Mouse (Mus musculus) midbrain, embryonic 11.5 days (tissue): ENCODE data around the gene Pvr. TPM values are rescaled to one million over a fixed set of nuclear protein-coding genes. Genes with fewer than 3 reads are reported as not detected.
A peak's percentile ranks its signal among the peaks of the same experiment; 100 is the strongest.
"Not testable (repeated sequence)": the region's sequence is repeated elsewhere in the genome, so short reads cannot be mapped to it uniquely, and the experiment has no call there.

Experiments used
- ATAC-seq: fragments of 200-750 bp; cut with Nextera tagmentation; 2 replicates; pipeline ENCODE4 v1.8.0; 2017; ENCODE audit warnings: moderate TSS enrichment, moderate library complexity; ENCODE audit not compliant: low FRiP score
- DNase-seq: peaks from one replicate; pipeline ENCODE4 v3.0.0; 2015; ENCODE audit warnings: low spot score; ENCODE audit errors: missing footprints
- H3K27ac ChIP-seq: fragments of 300-500 bp; sonication (generic); 2 replicates; pipeline ENCODE4 v1.5.1; 2014; ENCODE audit warnings: low read depth, low read length
- H3K27me3 ChIP-seq: fragments of 300-500 bp; sonication (generic); 2 replicates; pipeline ENCODE4 v1.6.1; 2014; ENCODE audit warnings: mild to moderate bottlenecking, low read length, moderate library complexity, mixed read lengths; ENCODE audit not compliant: control insufficient read depth, insufficient read depth
- H3K36me3 ChIP-seq: fragments of 300-500 bp; sonication (generic); 2 replicates; pipeline ENCODE4 v1.6.1; 2014; ENCODE audit warnings: mild to moderate bottlenecking, low read length, moderate library complexity, mixed read lengths; ENCODE audit not compliant: control insufficient read depth, insufficient read depth
- H3K4me1 ChIP-seq: fragments of 300-500 bp; sonication (generic); 2 replicates; pipeline ENCODE4 v1.6.1; 2014; ENCODE audit warnings: low read length; ENCODE audit not compliant: control insufficient read depth, insufficient read depth
- H3K4me2 ChIP-seq: fragments of 300-500 bp; sonication (generic); 2 replicates; pipeline ENCODE4 v1.6.1; 2014; ENCODE audit warnings: mild to moderate bottlenecking, moderate library complexity
- H3K4me3 ChIP-seq: fragments of 300-500 bp; sonication (generic); 2 replicates; pipeline ENCODE4 v1.5.1; 2014; ENCODE audit warnings: low read depth, low read length
- H3K9ac ChIP-seq: fragments of 300-500 bp; sonication (generic); 2 replicates; pipeline ENCODE4 v1.6.1; 2014; ENCODE audit warnings: low read length
- H3K9me3 ChIP-seq: fragments of 300-500 bp; sonication (generic); 2 replicates; pipeline ENCODE4 v1.6.1; 2016; ENCODE audit warnings: low read length; ENCODE audit not compliant: control insufficient read depth
- WGBS: fragments of 180-500 bp; shearing (Covaris S2); extraction: QIAGEN DNeasy Blood & Tissue Kit; methylation state at CpG from one replicate; pipeline ENCODE4 v1.1.7; 2014; 5-methylcytosine and 5-hydroxymethylcytosine counted together
- polyA plus RNA-seq: library from polyadenylated mRNA; unstranded; fragments of >200 nt; fragmentation: Nextera tagmentation; extraction: Ambion mirVana; gene quantifications from 2 replicates; pipeline ENCODE4 v1.2.1, GENCODE M21; 2014

Pvr gene
- polyA plus RNA-seq, 1 experiment from 2014 or later: 3.0 TPM

GRCm38 (mm10) chr7:19937229-19937821 lies 16.4 kb upstream of the Pvr start:
- no peak for ATAC-seq
- WGBS: 81% methylated on average over 11 of the region's 11 CpGs

DNA sequence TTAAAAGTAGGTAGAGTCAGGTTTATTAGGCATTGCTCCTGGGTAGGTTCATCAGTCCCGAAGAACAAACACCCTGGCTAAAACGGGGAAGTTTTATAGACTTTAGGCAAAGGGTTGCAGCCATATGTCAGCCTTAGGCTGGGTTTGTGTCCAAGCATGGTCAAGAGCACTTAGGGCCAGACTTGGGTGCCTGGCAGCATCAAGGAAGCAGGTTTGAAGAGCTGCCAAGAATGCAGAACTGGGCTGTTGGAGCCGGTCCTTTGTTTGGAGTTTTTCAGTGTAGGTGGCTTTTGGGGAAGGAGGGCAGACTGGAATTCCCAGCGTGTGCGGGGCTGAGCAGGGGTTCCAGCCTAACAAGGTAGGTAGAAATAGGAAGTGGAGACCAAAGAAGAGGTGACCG lies 15.0 kb upstream of the Pvr start:
- no peak overlapping the region for H3K4me3 ChIP-seq
- H3K9me3 ChIP-seq: no peaks in the 10 kb centered on the region
- DNase-seq (no peak), ATAC-seq (no peak)
- no peak overlapping the region for H3K27ac ChIP-seq
- H3K36me3 ChIP-seq: no peaks in the 10 kb centered on the region
- no peak overlapping the region for H3K9ac ChIP-seq
- no peaks in the 10 kb centered on the region for H3K4me1 ChIP-seq
- 84% methylated on average over 6 of the region's 6 CpGs for WGBS
- no peaks in the 10 kb centered on the region for H3K27me3 ChIP-seq
- H3K4me2 ChIP-seq: no peak overlapping the region

More at GRCm38 (mm10) chr7:19937229-19937821, 16.4 kb upstream of the Pvr start:
- no peak overlapping the region for H3K27ac ChIP-seq
- H3K36me3 ChIP-seq: no peaks in the 10 kb centered on the region
- no peaks in the 10 kb centered on the region for H3K9me3 ChIP-seq
- no peak overlapping the region for H3K9ac ChIP-seq
- DNase-seq: no peak
- no peak overlapping the region for H3K4me3 ChIP-seq
- H3K4me2 ChIP-seq: no peak overlapping the region
- H3K27me3 ChIP-seq: no peaks in the 10 kb centered on the region
- no peaks in the 10 kb centered on the region for H3K4me1 ChIP-seq

- Histone ChIP-seq H3K9ac (no peak overlapping the region), H3K4me1 (no peaks in the 10 kb centered on the region), H3K4me3 (no peak overlapping the region), H3K27ac (no peak overlapping the region), H3K4me2 (no peak overlapping the region), H3K27me3 (no peaks in the 10 kb centered on the region), H3K36me3 (no peaks in the 10 kb centered on the region), H3K9me3 (no peaks in the 10 kb centered on the region)
- ATAC-seq: no peak
- 83% methylated on average over 20 of the region's 20 CpGs for WGBS
- peak; percentile 81 for DNase-seq
Measured at GRCm38 (mm10) chr7:19935171-19935751, 14.3 kb upstream of the Pvr start.

DNA sequence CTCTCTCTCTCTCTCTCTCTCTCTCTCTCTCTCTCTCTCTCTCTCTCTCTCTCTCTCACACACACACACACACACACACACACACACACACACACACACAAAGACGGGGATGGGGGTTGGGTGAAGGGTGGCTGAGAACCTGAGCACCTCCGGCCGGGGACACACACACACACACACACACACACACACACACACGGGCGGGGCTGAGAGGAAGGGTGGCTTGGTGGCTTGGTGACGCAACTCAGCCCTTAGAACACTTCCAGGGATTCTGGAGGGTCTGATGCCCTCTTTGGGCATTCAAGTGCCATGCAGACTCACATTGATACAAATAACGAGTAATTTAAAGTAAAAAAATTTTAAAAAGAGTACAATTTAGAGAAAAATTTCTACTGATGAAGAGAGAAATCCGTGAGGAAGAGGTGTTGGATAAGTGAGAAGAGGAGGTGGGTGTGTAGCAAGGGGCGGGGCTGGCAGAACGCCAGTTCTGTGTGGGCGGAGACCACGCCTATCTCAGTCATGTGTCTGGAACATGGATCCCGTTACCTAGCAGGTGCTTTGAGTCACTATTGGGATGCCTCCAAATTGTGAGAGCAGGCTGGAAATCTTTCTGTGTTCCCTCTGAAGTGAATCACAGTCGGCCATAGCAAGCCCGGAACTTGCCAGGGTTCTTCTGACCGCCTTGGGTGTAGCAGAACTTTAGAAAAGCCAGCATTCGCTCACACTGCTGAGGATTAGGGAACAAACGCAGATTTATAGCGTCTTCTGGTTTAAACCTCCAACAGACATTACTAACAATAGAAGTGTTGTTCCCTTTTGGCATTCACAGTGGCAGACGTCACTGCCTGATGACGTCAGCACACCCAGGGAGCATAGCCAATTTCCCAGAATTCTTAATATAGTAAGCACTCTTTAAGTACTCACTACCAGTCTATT lies 12.2 kb upstream of the Pvr start:
- H3K36me3 ChIP-seq: no peaks in the 10 kb centered on the region
- H3K27me3 ChIP-seq: no peaks in the 10 kb centered on the region
- H3K9me3 ChIP-seq: no peaks in the 10 kb centered on the region
- 0 out of 2 replicates have a peak overlapping the region, but pooled peaks have one; percentile 2 for H3K4me3 ChIP-seq
- 30% methylated on average over 21 of the region's 21 CpGs for WGBS
- no peak for DNase-seq
- H3K9ac ChIP-seq: 0 out of 2 replicates have a peak overlapping the region, but pooled peaks have one; percentile 12
- no peak overlapping the region for H3K27ac ChIP-seq
- no peaks in the 10 kb centered on the region for H3K4me1 ChIP-seq
- peak overlapping the region; percentile 27 for H3K4me2 ChIP-seq
- peak; percentile 64; the same call in 1 of the 2 replicates for ATAC-seq

- Histone ChIP-seq H3K36me3 (no peaks in the 10 kb centered on the region), H3K27ac (no peak overlapping the region), H3K4me2 (no peak overlapping the region), H3K9me3 (no peaks in the 10 kb centered on the region), H3K4me3 (no peak overlapping the region), H3K4me1 (no peaks in the 10 kb centered on the region), H3K27me3 (no peaks in the 10 kb centered on the region), H3K9ac (no peak overlapping the region)
- ATAC-seq: 0 out of 2 replicates have a peak, but pooled peaks have one; percentile 49
- DNase-seq: no peak
- 32% methylated on average over 13 of the region's 13 CpGs for WGBS
Measured at GRCm38 (mm10) chr7:19932133-19932876, 11.3 kb upstream of the Pvr start.

DNA sequence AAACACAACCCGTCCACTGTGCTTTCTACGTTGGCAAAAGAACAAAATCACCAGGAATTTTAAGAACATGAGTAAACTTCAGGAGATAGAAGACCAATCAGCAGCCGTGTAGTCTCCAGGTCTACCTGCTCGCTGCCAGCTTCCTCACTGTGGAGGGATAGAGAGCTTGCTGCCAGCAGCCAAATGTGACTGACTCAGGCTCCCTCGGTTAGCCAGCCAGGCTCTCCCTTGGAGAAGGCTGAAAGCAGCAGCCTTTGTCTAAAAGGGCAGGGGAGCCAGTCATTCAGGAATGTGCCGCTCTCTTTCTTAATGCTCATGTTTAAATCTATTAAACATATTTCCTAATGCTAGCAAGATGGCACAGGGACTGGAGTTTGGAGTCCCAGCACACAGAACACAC lies 9.5 kb upstream of the Pvr start:
- H3K36me3 ChIP-seq, H3K4me2 ChIP-seq, H3K27ac ChIP-seq, H3K9me3 ChIP-seq, H3K27me3 ChIP-seq, H3K4me1 ChIP-seq, ATAC-seq, H3K9ac ChIP-seq, H3K4me3 ChIP-seq: not testable (repeated sequence)
- WGBS: 76% methylated on average over 6 of the region's 6 CpGs
- DNase-seq: peak; percentile 56

- no peaks in the 10 kb centered on the region for H3K4me1 ChIP-seq
- 62% methylated on average over 5 of the region's 5 CpGs for WGBS
- H3K36me3 ChIP-seq: no peaks in the 10 kb centered on the region
- H3K9ac ChIP-seq: no peak overlapping the region
- H3K4me2 ChIP-seq: no peak overlapping the region
- H3K9me3 ChIP-seq: no peaks in the 10 kb centered on the region
- H3K27me3 ChIP-seq: no peaks in the 10 kb centered on the region
- no peak overlapping the region for H3K4me3 ChIP-seq
- no peak overlapping the region for H3K27ac ChIP-seq
- DNase-seq (no peak), ATAC-seq (no peak)
Measured at GRCm38 (mm10) chr7:19928486-19928885, 7.5 kb upstream of the Pvr start.

DNA sequence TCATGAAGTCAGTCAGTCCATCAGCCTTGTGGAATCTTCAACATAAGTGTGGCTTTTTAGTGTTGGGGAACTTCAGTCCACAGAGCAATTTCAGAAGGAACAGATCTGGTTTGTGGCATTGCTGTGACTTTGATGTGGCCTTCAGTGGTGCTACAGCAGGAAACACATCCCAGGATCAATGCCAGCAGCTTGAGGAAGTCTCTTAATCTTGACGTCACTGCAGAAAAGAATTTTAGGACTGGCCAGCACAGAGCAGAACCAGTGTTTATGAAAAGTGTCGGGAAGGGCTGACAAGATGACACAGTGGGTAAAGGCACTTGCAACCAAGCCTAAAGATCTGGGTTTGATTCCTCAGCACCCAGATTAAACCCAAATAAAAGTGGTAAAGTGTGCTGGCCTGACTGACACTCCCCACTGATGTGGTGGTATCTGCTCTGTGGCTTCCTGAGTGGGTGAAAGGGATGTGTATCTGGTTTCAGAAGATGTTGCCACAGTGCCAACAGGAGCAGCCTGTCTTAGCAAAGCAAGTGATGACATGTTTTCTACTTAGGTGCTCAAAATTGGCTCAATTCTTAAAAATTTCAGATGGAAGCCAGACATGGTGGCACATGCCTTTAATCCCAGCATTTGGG lies 6.0 kb upstream of the Pvr start:
- Histone ChIP-seq H3K27ac (no peak overlapping the region), H3K9ac (no peak overlapping the region), H3K27me3 (no peaks in the 10 kb centered on the region), H3K4me2 (no peak overlapping the region), H3K4me1 (no peaks in the 10 kb centered on the region), H3K9me3 (no peaks in the 10 kb centered on the region), H3K36me3 (no peaks in the 10 kb centered on the region), H3K4me3 (no peak overlapping the region)
- ATAC-seq (no peak), DNase-seq (peak; percentile 72)
- WGBS: 82% methylated on average over 2 of the region's 2 CpGs
